Mouse (Mus musculus) adipocyte (in vitro differentiated cells): ENCODE results near the gene Ralgapb.

Source experiments
- DNase-seq: peaks from one replicate; pipeline ENCODE4 v3.0.0-alpha.2; 2016; ENCODE audit warnings: low spot score

Gene Ralgapb

DNA sequence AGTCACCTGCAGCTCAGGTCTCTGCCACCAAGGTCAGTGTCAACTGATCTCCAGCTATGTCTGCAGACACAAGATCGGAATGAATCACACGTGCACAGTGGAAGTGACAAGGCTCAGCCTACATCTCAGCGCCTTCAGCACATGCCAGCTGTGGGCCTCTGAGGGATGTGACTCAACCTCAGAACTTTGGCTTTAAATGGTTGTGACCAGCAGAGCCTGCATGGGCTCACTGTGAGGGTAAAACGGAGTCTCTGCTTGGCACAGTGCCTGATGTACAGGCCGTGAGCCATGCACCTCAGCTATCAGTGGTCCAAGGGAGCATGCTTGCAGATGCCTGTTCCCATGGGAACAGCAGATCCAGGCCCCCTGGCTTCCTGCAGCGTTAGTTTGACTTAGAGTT is 108.9 kb downstream of the Ralgapb start:
- DNase-seq = no peak

DNA sequence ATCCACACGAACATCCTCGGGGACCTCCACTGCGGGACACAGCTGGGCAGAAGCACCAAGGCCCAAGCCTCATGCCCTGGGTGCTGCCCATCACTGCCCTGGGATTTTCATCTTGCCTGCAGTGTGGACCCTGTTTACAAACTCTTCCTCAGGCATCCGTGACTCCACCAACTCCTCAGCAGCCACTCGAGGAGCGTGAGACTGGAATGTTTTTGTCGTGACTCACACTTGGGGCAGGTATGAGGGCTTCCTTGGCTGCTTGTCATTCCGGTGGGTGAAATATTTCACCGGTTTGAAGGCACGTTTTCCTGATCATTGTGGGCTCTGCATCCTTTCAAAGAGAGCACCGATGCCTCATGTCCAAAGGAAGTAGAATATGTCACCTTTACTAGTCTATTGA is 109.4 kb downstream of the Ralgapb start:
- DNase-seq = no peak

DNA sequence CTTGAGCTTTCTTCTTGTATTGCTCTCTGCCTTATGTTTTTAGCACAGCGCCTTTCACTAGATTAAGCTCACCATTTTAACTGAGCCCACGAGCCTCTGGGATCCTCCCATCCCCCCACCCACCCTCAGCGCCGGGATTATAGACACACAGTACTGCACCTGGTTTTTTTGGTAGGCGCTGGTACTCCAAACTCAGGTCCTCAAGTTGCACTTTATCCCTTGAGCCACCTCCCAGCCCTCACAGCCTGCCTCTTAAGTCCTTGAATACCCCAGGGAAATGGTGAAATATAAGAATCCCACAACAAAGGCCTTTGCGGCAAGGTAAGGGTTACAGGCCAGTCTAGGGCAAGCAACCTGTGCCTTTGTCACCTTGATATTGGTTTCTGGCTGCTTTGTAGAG is 110.2 kb downstream of the Ralgapb start:
- DNase-seq = no peak

DNA sequence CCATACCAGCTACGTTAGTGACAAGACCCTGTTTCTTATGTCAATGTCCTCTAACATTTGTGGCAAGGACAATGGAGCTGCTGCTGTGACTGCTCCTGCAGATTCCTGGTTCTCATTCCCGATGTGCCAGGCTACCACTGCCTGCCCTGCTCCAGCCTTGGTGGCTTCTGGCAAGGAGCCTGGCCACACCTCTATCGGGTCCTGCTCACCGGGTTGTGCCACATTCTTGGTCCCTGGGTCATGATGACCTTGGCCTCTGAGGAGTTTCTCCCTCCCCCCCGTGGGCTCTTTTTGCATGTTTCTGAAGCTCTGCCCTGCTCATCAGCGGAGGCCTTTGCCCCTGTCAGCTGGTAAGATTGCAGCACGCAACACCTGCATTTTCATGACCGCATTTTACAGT is 113.4 kb downstream of the Ralgapb start:
- DNase-seq = no peak

DNA sequence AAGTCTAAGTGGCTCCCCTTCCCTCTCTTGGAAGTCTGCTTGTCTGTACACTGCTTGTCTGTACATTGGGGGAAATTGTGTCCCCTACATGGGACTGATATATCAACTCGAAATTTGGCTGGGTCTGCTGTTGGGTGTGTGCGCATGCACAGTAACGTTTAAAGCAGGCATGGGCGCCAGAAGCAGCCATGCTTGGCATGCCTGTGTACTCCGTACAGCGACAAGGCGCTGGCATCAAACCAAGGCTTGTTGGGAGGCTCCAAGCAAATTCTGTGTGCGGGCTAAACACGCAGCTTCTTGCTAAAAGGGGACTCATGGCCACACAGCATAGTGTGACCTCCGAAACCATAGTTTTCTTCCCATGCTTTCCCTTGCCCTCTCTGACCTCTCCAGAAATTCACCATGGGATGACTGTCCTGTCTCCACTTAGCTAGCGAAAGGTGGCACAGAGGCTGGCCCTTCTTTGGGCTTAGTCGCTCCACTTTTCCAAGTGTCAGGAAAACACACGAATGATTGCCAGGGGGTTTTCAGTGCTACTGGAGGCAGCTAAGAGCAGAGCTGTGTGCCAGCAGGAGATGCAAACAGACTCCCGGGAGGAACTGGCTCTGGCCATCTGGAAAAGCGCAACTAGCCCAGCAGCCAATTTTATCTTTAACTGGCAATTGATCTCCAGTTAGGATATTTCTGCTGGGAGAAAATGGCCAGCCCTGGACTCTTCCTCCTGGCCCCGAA is 114.6 kb downstream of the Ralgapb start:
- DNase-seq = no peak

DNA sequence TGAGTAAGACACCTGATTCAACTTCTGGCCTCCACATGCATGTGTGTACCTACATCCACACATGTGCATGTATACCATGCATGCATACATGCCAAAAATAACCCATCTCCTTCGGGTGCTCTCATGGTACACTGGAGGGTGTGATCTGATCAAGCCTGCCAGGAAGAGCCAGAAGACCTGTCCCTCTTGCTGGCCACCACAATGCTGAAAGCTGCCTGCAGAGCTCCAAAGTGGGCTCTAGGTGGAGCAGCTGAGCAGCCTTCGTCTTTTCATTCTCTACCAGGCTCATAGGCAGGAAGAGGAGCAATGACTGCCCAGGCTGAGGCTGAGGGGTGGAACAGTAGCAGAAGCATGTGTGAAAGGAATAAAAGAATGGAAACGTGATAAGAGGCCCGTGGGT is 124.4 kb downstream of the Ralgapb start:
- DNase-seq = peak; percentile 81

DNA sequence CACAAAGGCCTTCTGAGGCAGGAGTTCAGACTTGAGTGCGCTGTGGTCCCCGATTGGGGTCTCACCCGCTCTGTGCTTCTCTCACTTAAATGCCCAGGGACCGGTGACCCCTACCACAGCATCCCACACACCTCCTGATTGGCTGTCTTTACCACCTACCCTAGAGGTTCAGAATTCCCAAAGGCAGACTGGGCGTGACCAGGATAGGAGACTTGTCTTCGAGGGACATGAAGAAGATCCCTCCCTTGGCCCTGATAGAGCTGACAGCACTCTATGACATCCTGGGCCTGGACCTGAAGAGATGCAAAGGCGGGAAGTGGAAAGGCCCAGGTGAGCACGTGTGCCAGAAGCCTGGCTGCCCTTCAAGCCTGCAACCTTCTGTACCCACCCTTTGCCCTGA is 124.9 kb downstream of the Ralgapb start:
- DNase-seq = no peak

DNA sequence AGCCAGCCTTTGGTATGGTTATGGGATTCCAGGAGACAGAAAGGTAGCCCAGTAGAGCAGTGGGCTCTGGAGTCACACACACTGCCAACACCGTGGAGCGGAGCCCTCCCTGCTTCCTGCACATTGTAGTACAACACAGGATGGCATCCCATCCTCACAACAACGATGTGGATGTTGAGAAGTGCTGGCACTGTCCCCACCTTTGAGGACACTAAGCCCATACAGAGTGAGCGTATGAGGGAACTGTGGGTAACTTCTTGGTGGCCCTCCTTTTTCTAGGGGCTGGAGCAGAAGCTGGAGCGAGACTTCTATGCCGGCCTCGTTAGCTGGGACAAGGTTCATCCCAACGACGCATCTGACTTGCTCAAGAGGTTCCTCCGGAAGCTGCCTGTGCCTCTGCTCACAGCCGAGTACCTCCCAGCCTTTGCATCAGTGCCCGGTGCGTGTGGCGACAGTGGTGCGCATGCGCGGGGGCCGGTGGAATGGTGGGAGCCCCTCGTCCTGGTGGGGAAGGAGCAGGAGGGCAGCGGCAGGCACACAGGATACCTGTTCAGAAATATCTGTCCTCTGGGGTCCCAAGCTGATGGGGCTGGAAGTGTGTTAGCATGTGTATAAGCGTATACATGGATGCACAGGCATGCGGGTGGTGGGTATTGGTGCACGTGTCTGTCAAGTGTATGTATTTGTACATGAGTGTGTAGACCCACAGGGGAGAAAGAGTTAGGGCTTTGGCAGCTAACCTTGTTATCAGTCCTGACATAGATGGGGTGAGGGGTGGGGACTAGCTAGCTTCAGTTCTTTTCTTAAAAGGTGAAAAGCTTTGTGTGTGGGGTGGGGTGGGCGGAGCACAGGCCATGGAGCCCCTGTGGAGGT is 130.0 kb downstream of the Ralgapb start:
- no peak for DNase-seq

DNA sequence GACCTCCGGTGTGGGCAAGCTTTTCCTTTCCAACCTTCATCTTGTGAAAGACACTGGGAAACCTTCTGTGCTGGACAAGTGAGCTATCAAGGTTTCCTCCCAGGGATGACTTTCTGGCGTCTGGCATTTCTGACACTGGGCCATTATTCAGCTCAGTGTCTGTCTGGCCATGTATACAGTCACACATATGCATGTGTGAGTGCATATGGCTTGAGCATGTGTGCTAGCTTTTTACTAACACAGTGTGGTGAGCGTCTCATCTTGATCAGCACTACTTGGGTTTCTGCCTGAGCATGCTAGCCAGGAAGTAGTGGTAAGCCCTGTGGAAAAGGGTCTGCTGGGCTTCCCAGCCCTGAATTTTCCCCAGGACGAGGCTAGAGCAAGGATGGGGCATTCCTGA is 131.6 kb downstream of the Ralgapb start:
- DNase-seq = no peak

DNA sequence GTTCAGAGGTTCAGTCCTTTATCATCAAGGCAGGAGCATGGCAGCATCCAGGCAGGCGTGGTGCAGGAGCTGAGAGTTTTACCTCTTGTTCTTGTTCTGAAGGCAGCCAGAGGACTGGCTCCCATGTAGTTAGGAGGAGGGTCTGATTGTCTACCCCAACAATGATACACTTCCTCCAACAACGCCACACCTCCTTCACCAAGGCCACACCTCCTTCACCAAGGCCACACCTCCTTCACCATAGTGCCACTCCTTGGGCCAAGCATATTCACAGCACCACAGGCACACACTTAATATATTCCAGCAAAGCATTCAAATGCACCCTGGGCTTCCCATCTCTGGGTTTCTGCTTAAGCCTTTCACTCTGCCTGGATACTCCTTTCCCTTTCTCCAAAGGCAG is 135.6 kb downstream of the Ralgapb start:
- no peak for DNase-seq

DNA sequence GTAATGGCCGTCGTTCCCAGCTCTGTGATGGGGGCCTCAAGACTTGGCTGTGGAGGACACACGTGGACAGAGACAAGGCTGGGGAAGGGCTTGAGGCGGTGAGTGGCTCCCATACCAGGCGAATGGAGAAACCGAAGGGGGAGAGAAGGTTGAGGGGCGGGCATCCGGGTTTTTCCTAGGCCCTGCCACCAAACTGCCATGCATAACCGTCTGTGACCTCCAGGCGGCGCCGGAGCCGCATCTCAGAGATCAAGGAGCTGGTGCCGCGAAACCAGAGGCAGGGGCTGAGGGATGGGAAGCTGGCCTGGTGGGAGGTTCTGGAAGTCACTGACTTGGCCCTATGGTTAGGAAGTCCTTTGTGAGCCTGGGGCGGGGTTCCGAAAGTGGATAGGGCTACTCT is 137.1 kb downstream of the Ralgapb start:
- DNase-seq = peak; percentile 72
